Mouse (Mus musculus): ENCODE results near the gene Lsamp. TPM values are rescaled to one million over a fixed set of nuclear protein-coding genes. Genes with fewer than 3 reads are reported as not detected.

The Lsamp gene
- total RNA-seq, 2 experiments from 2014 or later = 526 to 567 TPM

DNA sequence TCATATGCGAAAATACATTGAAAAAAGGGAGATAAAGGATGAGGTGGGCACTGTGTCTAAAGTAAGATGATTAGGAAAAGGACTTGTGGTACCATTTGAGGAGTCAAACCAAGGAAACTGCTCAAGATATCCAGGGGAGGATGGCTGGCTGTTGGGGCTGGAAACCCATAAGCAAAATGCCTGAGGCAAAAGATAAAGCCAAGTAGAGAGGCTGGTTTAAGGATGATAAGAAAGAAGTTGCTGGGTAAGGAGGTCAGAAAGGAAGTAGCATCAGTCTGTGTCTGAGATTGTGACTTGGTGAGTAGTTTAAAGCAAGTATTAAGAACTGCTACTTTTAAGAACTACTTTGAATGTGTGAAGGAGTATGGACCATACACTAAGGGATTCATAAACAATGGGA lies 1497.7 kb downstream of the Lsamp start:
- no peak for DNase-seq (ENCODE audit: low spot score in 2 of 2)

DNA sequence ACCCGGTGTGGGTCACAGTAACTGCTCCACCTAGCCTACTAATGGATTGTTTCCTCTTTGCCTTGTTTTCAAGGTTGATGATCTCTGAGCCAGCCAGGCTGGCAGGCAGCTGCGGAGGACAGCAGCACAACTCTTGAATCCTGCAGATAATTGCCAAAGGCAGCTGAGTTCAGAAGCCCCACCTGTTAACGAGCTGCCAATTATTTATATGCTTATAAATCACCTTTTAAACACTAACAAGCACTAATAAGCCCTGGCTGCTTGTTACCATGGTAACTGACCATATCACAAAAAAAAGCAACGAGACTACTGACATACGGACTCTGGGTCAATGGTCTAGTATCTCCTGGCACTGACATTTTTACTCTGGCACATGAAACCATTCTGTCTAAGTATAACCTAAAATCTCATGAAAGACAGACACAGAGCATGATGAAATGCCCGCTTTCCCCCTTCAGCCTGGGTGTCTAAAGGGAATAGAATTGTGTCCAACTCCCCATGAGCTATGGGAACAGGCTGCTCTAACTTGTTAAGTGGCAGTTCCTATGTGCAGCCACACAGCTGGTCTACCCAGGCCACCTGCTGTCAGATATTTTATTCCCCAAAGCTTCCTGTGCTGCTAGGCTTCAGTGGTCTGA lies 1526.9 kb downstream of the Lsamp start:
- peak in 1 of 2 experiments; percentile 28 for DNase-seq (ENCODE audit: low spot score in 2 of 2)

DNA sequence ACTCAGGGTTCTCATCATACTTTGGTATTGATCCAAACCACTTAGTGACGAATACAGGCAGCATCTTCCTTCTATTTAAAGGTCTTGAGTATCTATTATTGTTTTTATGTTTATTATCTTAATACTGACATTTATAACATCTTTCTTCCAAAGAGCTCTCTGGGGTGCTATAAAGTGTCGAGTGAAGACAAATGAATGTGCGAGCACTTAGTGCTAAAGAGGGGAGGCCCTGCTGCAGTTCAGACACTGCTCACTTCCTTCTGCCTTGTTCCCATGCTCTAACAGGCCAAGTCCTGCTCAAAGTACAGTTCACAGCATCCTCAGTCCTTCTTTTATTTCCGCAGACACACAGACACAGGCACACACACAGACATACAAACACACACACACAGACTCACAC lies 1537.4 kb downstream of the Lsamp start:
- DNase-seq (ENCODE audit: low spot score in 2 of 2) = no peak

DNA sequence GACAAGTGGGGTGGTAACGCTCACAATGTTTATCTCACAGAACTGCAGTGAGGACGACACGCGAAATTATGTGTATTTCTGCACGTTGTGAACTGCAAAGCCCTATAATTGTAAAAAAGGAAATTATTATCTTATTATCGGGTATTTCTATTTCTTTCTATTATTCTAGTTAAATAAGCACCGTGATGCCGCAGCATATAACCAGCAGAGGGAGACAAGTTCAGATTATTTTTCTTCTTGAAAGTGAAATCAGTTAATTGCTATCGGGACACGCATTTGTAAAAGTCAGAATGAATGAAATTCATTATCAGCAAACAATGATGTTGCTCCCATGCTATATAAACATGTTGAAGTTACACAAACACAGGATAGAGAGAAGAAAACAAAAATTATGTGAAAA lies 1540.1 kb downstream of the Lsamp start:
- peak in 1 of 2 experiments; percentile 63 for DNase-seq (ENCODE audit: low spot score in 2 of 2)

DNA sequence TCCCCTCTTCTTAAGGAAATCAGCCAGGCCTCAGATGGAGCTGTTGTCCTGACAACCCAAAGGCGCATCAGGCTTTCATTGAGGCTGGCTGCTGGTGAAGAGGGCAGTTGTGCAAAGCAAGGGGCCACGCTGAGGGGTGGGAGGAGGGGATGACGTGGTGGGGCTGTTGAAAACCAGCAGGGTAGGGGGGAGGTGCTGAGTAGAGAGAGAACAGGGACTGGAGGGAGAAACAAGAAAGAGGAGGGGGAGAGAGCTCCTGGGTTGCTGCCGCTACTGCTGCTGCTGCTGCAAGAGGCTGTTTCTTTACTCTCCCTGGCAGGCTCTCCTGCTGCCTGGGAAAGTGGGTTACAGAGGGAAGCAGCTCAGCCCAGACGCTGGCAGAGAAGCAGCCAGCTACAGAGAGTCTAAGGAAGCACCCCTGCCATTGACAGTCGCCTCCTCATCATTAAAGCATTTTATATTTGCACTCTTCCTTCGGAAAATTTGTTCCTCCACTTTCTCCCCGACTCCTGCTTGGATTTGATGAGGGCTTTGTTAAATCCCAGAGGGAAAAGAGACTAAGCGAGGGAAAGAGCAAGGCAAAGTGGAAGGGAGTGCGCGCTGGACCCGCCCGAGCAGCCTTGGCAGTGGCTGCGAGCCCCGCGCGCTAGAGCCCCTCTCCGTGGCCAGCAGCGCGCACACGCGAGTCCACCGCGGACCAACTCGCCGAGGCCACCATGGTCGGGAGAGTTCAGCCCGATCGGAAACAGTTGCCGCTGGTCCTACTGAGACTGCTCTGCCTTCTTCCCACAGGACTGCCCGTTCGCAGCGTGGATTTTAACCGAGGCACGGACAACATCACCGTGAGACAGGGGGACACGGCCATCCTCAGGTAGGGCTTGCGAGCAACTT lies 1548.7 kb downstream of the Lsamp start:
- peak; percentile 54 to 72 for DNase-seq (ENCODE audit: low spot score in 2 of 2)

DNA sequence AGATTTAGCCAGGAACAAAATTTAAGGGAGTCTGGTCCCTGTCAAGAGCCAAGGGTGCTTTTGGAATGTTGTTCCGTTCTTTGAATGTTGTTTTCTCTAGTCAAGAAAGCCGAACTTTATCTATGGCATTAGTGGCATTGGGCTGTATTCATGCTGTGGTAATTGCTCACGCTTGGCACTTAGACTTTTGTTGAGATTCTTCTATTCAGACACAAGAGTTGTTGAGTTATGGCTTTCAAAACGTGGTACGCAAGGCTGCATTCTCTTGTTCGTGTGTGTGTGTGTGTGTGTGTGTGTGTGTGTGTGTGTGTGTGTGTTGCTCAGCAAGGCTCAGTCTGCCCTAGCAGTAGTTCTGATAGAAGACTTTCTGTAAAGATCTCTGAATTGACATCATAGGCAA lies 1549.5 kb downstream of the Lsamp start:
- no peak for DNase-seq (ENCODE audit: low spot score in 2 of 2)

DNA sequence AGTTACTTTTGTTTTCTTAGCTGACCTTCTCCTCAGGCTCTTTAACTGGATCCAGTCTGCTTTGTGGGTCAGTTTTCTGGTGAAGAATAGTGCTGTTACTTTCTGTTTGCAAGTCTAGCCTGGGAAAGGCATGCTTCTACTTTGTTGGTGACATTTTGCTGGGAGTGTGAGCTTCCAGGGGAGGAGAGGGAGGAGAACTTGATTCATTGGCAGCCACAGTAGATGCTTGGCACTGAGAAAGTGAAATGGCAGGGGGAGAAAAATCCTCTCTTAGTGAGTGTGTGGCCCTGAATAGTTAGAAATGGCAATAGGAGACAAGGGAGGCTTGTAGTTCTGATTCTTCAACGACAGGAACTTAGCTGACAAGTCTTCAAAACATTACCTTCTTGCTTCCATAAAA lies 1551.6 kb downstream of the Lsamp start:
- DNase-seq (ENCODE audit: low spot score in 2 of 2) = peak in 1 of 2 experiments; percentile 49

DNA sequence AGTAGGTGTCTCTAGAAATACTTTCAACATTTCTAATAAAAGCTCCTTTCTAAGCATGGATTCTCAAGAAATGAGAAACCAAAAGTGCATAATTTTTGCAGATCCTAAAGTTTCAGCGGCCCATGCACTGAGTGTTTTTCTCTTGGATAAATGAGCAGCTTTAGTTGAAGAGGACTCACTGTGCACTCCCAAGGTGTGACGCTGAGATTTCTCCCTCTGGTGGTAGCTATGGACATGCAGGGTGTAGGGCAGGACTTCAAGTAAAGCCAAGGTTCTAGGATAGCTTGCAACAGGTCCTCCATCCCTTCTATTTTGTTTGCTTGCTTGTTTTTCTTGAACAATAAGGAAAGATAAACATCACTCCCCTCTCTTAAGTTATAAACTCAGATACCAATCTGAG lies 1558.5 kb downstream of the Lsamp start:
- DNase-seq (ENCODE audit: low spot score in 2 of 2) = no peak

DNA sequence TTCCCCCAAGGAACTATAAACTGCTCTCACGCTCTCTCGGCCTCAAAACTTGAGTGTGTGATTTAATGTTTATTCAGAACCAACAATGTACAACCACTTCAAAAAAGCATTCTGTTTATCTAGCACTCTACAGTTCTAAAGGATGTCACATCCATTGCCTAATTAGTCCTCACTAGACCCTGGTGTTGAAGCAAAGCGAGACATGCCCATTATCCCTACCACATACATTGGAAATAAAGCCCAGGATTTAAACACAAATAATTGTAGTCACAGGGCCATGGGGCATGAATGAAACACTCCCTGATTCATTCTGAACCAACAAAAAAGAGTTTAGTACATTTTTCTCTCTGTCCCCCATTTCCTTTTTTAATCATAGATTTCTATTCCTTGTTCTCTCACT lies 1567.0 kb downstream of the Lsamp start:
- DNase-seq (ENCODE audit: low spot score in 2 of 2) = no peak

DNA sequence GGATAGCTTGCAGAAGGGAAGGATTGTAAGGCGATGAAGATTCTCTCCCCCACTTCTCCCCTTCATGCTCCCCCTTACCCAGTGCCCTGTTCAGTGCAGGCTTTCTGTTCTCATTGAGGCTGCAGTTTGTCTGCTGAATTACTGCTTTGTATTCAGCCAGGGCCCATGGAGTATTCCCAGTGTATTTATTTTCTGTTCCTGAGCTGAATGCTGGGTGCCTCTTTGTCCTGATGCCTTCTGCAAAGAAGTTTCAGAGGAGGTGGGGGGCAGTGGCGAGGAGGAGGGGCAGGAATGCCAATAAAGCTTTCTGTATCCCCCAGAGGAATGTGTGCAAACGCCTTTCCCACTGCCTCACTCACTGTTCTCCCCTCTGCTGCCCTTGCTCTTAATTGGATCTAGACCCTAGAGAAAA lies 1567.7 kb downstream of the Lsamp start:
- peak; percentile 29 to 79 for DNase-seq (ENCODE audit: low spot score in 2 of 2)

DNA sequence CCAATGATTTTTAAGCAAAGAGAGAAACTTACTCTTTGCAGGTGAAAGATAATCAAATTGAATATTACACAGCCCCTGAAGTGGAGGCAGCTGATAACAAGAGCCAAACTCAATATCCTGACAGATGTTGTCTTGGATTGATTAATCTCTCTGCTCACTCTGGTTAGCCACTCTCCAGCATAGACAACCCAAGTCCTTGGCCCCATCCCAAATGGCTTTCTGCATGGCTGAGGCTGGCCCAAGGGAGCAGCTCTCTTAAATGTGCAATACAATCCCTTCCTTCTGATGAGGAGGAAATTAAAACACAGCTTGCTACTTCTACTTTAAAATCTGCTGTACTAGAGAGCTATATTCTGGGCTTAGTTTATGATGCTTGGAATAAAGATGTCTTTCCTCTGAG lies 1572.9 kb downstream of the Lsamp start:
- no peak for DNase-seq (ENCODE audit: low spot score in 2 of 2)

DNA sequence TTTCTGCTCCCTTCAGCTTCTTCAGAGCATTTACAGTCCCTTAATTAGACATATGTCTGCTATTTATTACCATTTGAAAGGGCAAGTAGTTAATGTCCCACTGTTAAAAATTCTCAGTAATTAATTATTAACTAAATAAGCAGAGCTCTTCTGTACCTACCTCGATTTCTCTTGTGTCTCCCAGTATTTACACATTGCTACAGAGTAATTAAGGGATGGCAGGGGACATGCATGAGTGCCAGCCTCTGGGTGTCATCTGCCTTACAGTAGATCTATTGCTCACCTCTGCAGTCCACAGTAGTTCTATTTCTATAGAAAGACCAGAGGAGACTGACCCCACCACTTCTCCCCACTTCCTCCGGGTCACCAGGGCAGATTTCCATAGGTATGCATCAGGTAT lies 1581.1 kb downstream of the Lsamp start:
- no peak for DNase-seq (ENCODE audit: low spot score in 2 of 2)

DNA sequence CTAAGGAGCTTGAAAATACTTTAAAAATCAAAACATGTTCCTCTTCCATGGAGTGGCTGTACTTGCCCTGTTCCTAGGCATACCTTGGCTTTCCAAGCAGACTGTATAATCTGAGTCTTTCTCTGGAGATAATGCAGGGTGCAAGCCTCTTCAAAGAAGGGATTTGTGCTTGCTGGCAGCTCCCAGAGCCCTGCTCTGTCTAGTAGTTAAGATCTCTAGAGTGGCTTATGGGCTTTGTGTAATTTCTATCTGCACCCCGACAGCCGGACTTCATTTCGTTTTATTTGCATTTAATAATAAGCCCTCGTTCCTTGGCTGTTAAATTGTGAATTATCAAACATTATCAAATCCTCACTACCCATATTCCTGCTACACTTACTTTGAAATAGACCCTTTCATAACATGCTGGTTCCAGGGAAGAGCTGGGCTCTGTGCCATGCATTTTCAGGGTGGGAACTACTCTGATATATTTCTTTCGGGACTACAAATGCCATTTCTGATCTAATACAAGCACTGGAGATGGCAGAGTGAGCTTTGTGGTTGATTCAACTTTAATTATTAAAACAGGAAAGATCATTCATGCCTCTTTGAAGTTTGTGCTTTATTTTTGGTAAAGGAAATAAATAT lies 1604.6 kb downstream of the Lsamp start:
- peak in 1 of 2 experiments; percentile 34 for DNase-seq (ENCODE audit: low spot score in 2 of 2)

DNA sequence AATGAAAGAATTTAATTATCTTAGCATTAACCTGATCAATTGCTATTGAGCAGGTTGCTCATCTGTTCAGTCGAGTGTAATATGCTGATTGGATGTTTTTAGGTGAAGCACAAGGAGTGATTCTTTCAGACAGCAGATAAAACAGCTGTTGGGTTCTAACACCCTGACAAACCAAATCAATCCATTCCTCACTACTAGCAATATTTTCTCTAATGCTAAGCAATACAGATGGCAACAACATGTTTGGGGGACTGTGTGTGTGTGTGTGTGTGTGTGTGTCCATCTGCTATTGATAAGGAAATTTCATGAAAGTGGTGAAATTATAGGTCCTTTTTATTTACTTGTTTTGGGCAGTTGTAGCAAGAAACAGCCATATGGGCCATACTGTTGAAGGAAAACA lies 1628.1 kb downstream of the Lsamp start:
- no peak for DNase-seq (ENCODE audit: low spot score in 2 of 2)

DNA sequence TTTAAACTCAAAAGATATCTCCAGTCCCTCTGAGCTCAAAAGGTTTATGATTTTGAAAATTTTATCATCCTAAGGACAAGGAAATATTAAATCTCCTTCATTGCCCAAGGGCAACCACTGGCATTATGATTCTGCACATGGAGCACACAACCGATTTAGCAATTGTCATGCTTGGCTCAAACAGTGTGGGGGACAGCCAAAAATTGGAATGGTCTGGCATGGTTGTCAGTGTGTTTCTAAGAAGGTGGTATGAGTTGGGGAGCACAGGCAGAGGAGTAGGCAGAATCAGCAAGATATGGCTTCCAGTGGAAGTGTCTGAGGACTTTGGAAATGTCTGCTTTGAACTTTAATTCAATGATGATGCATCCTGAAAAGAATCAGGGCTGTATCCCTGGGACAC lies 1639.7 kb downstream of the Lsamp start:
- no peak for DNase-seq (ENCODE audit: low spot score in 2 of 2)

DNA sequence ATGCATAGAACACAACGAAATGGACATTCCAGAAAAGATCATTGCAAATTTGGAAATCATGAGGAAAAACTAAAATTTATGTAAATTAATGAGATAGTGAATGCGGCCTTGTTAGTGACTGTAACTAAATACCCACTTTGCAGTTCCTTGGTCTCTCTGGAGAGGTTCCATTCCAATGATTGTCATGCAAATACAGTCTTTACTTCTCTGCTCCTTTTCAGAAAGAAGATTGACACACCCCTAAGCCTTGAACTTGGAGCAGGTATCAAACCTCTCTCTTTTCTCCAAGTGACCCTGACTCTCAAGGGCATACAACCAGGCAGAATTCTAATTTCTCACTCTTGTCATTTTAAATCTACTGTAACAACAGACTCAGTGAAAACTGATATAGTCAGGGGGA lies 1649.7 kb downstream of the Lsamp start:
- no peak for DNase-seq (ENCODE audit: low spot score in 2 of 2)

DNA sequence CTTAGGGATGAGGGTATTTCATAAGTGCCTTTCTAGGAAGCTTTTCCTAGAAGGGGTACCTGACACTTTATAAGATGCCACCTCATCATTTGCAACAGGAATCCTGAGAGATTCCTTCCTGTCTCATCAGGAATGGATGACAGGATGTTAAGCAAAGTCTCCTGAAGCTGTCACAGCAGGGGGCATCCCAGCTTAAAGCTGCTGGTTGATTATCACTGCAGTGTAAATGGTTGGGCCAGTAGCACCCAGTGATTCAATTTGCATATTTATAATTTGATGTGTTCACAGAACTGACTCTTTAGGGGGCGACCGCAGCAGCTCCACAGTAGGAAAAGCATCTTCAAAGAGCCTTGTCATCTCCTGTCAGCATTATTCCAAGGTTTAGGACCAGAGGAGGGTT lies 1656.7 kb downstream of the Lsamp start:
- no peak for DNase-seq (ENCODE audit: low spot score in 2 of 2)

DNA sequence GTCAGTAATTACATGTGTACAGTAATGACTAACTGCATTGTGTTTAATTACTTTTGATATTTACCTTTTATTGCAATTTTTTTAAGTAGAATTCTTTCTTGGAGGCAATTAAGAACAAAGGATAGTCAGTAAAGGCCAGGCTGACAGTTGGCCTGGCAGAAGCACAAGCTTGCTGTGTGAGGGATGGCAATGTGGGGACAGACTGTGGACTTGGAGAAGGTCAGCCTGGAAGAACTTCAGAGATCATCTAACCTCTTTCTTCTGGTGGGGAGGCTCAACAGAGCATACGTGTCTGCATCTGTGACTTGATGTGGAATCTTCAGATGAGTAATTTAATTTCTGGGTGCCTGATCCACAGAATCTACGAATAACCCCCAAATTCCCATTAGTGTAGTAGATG lies 1669.1 kb downstream of the Lsamp start:
- DNase-seq (ENCODE audit: low spot score in 2 of 2) = no peak

DNA sequence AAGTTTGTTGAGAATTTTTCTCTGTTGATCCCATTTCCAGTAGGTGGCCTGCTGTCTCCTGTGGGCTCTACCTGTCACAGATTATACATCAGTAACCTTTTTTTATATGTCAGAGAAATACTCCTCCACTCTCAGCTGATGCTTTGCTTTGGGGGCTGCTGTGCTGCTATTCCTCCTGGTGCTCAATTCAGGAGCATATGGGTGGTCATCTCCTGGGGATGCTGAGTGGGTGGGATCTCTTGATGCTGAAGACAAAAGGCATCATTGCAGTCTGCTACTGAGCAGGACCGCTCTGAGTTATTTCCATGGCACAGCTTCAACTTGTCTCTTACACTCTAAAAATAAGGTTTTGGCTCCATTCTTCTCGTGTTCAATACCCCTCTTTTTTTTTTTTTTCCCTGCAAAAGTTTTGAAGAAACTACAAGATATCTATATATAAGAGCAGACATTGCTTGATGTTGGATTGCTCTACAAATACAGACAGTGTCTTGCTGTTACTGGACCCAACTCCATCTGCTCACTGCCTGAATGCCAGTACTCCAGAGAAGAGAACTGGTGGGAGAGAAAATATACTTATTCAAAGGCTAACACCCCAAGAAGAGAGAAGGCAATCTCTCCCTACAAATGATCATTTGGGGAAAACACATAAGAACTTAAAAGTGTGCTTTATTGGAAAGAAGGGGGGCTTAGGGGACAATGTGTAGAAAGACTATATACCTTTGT lies 1690.3 kb downstream of the Lsamp start:
- no peak for DNase-seq (ENCODE audit: low spot score in 2 of 2)

DNA sequence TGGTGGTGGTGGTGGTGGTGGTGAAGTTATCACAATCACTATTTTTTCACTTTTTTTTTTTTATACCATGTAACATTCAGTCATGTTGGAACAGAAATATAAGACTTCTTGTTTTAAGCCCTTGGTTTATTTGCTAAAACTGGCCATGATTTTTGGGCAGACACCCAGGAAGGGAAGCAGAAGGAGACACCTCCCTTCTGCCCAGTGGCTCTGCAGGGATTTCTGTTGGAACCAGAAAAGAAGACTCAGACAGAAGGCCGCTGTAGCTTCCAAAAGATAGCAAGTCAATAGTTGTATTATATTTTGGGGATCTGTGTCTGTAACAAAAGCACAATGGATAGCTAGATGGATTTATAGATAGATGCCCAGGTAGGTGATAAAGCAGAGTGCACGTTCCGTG lies 1691.6 kb downstream of the Lsamp start:
- peak in 1 of 2 experiments; percentile 30 for DNase-seq (ENCODE audit: low spot score in 2 of 2)

DNA sequence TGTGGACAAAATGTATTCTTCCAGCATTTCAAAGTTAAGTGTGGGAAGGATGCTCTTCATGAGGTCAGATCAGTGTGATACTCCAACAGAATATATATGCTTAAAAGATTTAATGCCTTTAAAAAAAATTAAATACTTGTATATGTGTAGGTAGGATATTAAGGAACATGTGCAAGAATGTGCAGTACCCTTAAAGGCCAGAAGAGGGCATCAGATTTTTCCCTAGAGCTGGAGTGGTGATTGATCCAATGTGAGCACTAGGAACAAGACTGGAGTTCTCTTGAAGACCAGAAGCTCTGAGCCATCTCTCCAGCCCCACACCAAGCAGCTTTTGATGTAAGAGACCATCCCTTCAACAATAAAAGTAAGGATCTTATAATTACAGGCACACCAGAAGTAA lies 1708.3 kb downstream of the Lsamp start:
- DNase-seq (ENCODE audit: low spot score in 2 of 2) = no peak
